Mouse (Mus musculus) natural killer cell, adult 2 months (primary cell): ENCODE measurements around the gene Tmem101.
"Not testable (repeated sequence)": the region's sequence is repeated elsewhere in the genome, so short reads cannot be mapped to it uniquely, and the experiment has no call there.

Source experiments
- DNase-seq, 2 experiments: peaks; one replicate each; pipeline ENCODE4 v3.0.0; 2022; ENCODE audit warnings: low spot score in 2 of 2

The Tmem101 gene

GRCm38 (mm10) chr11:102156039-102156785, at the start of gene Tmem101:
Gene Tmem101, minus strand, starts transcription at chr11:102156404.
- peak; percentile 77 to 85 for DNase-seq

- DNase-seq: no peak
Observed at GRCm38 (mm10) chr11:102201408-102201821, 45.2 kb upstream of the Tmem101 start.

DNA sequence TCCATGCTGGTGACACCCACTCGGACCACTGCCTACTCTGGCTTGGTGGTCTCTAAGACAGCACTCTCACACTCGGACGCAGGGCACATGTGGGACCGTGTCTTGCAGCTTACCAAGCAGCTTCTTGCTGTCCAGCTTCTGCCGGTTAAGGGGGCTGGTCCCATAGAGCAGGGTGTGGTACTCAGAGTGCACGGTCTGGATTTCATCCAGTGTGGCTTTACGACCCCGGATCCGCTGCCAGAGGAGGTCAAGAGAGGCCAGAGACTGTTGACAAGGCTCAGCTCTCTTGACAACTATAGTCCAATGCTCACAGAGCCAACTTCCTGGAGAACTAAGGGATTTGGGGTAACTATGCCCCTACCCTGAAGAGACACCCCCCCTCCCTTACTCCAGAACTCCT, 43.7 kb upstream of the Tmem101 start:
- no peak for DNase-seq

GRCm38 (mm10) chr11:102198245-102198644, 42.0 kb upstream of the Tmem101 start:
- no peak for DNase-seq

- DNase-seq: no peak
Observed at GRCm38 (mm10) chr11:102196018-102196797, 40.0 kb upstream of the Tmem101 start.

DNA sequence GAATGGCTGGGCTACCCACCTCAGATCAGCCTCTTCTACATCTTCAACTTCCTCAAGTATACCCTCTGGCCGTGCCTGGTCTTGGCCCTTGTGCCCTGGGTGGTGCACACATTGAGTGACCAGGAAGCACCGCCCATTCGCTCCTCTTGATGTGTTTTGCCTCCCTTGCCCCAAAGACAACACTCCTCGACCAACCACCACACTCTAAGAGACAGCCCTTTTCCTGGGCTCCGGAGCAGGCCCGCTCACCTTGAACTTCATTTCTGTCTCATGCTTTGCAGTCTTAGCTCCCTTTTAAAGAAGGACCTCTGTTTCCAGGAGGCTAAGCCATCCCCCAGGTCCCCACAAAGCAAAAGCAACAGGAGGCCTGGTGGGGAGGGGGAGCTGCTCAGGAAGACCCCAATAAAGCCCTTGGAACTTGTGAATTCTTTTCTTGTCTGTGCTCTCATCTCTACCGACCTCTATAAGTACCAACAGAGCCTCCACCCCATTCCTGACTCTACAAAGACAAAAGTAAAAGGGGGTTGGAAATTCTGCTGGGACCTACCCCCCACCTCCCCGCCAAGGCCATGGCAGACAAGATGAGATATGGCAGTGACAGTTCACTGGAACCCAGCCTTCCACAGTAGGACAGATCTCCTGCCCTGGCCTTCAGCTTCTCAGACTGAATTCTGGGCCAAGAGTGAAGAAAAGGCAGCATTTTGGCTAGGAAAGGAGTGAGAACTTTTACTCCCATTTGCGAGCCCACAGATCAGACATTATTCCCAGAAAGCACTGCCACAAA, 37.6 kb upstream of the Tmem101 start:
- DNase-seq: no peak

DNA sequence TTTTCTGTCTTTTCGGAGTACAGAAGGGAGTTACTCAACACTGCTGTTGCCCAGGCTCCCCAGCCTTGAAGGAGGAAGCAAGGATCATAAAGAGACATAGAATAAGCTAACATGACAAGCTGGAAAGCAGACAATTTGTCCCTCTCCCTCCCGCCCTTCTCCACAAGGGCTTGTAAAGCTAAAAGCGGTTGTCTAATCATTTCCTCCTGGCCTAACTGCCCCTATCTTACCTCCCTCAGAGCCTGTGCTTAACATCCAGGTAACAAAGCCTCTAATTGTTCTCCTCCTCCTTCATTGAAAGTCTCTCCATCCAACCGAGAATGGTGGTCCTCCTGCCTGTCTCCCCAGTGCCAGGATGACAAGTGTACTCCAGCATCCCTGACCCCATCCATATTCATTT, 34.6 kb upstream of the Tmem101 start:
- DNase-seq: no peak

DNA sequence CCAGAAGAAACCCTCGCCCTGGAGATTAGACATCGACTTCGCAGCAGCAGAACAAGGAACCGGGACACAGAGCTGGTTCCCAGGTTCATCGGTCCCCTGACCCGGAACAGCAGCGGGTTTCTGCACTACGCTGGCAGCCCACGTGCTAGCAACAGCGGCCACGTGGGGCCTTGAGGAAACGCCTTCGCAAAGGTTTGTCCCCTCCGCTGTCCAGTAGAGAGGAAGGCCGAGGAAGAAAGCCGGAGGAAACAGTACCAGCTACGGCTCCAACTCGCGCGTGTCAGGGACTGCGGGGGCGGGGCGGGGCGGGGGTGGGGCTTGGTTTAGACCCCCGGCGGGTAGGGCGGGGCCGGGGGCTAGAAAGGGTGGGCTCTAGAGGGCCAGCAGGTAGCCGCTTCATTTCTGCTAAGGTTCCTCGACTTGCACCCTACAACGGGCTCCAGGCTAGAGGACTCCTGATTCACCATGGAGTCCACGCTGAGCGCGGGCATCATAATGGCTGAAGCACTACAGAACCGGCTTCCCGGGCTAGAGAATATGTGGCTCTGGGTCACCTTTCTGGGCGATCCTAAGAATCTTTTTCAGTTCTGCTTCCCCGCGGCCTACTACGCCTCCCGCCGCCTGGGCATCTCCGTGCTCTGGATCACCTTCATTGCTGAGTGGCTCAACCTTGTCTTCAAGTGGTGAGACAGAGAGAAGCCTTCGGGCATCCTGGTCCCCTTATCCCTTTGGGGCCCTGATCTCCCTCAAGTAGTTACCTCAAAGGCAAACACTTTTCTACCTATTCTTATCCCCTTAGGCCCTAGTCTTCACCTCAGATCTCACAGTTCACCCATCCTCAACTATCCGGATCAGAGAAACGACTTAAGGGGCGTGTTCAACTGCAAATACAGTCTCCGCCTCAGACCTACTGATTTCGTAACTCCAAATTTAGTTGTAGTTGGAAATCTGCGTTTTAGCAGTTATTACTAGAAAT, 33.5 kb upstream of the Tmem101 start, which contains the start of gene G6pc3:
TSS of gene G6pc3 (plus strand) at position 160 of the 976 bp plus-strand sequence.
- peak; percentile 74 to 77 for DNase-seq

DNA sequence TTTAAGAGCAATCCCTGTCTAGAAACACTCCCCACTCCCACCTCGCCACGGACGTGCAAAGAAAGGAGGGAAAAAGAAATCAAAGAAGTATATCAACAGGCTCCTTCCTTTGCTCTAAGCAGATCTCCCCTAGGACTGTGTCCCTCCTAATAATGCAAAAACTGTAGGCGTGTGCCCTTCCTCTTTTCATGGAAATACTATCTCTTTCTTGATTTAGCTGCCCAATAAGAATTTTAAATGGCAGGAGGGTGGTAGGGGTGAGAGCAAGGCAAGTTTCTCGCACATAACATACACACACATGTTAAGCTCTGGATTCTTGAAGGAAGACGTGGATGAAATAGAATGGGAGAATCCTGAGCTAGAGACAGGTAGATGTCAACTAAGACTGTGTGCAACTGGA, 32.8 kb upstream of the Tmem101 start:
- DNase-seq: no peak

DNA sequence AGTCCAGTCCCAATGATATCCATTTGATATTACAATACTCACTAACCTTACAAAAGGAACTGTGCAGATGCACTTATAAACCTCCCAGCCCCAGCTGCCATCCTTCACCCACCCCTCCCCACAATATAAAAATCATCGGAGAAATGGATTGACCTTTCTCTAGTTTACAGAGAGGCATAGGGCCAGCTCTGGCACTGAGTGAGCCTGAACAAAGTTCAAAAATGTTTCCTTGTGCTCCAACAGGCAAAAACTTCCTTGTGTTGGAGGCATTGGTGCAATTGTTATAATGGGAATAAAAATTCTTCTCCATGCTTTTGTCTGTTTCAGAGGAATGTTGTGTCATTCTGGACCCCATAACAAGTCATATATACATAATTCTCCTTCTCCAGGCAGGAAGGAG, 30.0 kb upstream of the Tmem101 start:
- no peak for DNase-seq

GRCm38 (mm10) chr11:102185677-102186076, 29.5 kb upstream of the Tmem101 start:
- no peak for DNase-seq

- DNase-seq: peak; percentile 94 to 96
Observed at GRCm38 (mm10) chr11:102184646-102185495, 28.7 kb upstream of the Tmem101 start, which contains the start of gene Lsm12. Gene Lsm12, minus strand, starts transcription at chr11:102185296.

DNA sequence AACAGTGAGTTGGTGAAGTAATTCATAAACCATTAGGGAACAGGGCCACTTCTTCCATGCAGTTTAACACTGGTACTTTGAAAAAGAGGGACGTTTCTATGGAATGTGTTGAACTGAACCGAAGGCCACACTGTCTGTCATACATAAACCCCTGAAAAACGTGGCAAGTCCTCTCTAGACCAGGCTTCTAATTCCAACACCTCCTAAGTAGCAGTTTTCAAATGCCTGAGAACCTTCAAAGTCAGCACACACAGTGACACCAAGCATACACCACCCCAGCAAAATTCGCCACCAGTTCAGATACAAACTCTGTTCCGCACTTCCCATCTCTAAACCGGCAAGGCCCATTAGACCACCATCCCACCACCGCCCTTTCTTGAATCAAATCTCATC, 28.0 kb upstream of the Tmem101 start:
- DNase-seq: no peak

GRCm38 (mm10) chr11:102179836-102180235, 23.6 kb upstream of the Tmem101 start:
- no peak for DNase-seq

GRCm38 (mm10) chr11:102168689-102169088, 12.5 kb upstream of the Tmem101 start:
- no peak for DNase-seq

DNA sequence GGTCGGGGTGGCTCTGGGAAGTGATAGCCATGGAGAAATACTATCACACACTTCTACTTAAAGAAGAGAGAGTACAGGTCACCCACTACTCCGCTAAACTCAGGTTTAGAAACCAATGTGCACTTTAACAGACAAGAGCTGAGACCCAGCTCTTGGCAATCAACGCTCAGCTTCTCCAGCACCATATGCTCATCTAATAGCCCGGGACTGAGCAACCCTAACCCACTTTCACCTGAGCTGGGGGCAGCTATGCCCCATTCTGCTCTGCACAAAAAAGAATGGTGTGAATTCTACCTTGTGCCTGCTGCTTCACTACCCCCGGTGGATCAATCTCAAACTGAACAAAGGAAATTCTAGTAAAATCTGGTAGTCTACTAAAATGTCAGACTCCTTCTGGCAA, 11.3 kb upstream of the Tmem101 start:
- DNase-seq: no peak

DNA sequence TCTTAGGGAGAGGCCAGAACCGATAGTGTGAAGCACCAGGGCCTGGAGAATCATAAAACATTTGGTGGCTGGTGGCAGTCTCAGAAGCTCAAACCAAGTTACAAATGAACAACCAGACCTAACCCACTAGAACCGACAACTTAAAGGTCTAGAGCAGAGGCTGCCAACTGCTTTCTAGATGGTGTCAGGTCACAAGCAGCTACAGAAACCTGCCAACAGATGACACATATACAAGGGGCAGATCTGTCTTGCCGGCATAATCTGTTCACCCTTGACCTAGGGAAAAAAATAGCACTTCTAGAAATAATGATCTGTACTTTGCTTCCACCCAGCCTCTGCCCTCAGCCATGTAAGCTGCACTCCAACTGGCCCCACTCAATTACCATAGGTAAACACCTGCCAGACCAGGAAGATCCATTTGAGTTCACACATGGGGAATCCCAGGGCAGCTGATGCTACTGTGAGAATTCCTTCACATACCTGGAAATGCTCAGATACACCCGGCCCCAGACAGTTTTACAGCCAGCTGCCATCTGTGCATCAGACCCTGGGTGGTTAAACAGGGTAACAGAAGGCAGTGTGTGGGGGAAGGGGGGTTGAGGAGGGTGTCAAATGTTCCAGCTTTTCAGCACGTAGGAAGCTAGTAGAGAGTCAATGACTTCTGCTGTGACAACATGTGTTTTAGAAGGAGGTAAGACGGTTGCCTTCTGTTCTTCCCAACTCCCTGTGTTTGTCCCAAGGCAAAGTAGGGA, 9.9 kb upstream of the Tmem101 start:
- no peak for DNase-seq

GRCm38 (mm10) chr11:102159781-102160180, 3.6 kb upstream of the Tmem101 start:
- DNase-seq: no peak

DNA sequence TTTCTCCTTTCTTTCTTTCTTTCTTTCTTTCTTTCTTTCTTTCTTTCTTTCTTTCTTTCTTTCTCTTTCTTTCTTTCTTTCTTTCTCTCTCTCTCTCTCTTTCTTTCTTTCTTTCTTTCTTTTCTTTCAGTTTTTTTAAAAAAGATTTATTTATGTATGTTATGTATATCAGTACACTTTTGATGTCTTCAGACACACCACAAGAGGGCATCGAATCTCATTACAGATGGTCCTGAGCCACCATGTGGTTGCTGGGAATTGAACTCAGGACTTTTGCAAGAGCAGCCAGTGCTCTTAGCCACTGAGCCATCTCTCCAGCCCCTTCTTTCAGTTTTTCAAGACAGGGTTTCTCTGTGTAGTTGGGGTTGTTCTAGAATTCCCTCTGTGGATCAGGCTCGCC, 1.8 kb upstream of the Tmem101 start:
- DNase-seq: not testable (repeated sequence)
